7 mouse cellular contexts compared by ENCODE assay signal in genomic region chr4:95353894-95354319, GRCm38 (mm10).
DNase-seq lines count a peak whose midpoint lies in the region; ATAC-seq lines count a peak whose summit lies in the region.

No protein-coding gene starts in this region.

- H3K27me3 ChIP-seq in hindbrain, embryonic 16.5 days (replicated peaks; ENCODE audit: control insufficient read depth, insufficient read depth, low read length) = no peaks in the 10 kb centered on the region
- H3K27me3 ChIP-seq in liver, embryonic 11.5 days (replicated peaks; ENCODE audit: control insufficient read depth, insufficient read depth, low read length) = no peaks in the 10 kb centered on the region
- no peaks in the 10 kb centered on the region for H3K27me3 ChIP-seq in neural tube, embryonic 13.5 days

- no peak overlapping the region for H3K4me2 ChIP-seq in hindbrain, embryonic 16.5 days (ENCODE audit: low read length)
- no peak overlapping the region for H3K4me2 ChIP-seq in liver, embryonic 11.5 days
- no peak overlapping the region for H3K4me2 ChIP-seq in neural tube, embryonic 13.5 days

- no peak overlapping the region for H3K9ac ChIP-seq in hindbrain, embryonic 16.5 days (ENCODE audit: low read depth, low read length)
- H3K9ac ChIP-seq in liver, embryonic 11.5 days (ENCODE audit: low read depth, low read length) = no peak overlapping the region
- no peak overlapping the region for H3K9ac ChIP-seq in neural tube, embryonic 13.5 days

- 25% methylated on average over 7 of the region's 7 CpGs for WGBS in hindbrain, embryonic 16.5 days
- 32% methylated on average over 7 of the region's 7 CpGs for WGBS in liver, embryonic 11.5 days
- WGBS in neural tube, embryonic 13.5 days = 22% methylated on average over 7 of the region's 7 CpGs

- DNase-seq in CD8-positive naive resting alpha-beta T cell, adult 2 months (ENCODE audit: low read depth in 2 of 2, low spot score in 2 of 2) = peak; percentile 1 to 11
- DNase-seq in adrenal gland, postnatal 10 days = peak; percentile 49
- DNase-seq in gastrocnemius, postnatal 25 days = peak; percentile 37
- peak; percentile 40 for DNase-seq in liver, embryonic 11.5 days (ENCODE audit: low spot score)
- DNase-seq in adipocyte (ENCODE audit: low spot score) = no peak

- H3K4me3 ChIP-seq in hindbrain, embryonic 16.5 days (ENCODE audit: low read length) = no peak overlapping the region
- no peak overlapping the region for H3K4me3 ChIP-seq in liver, embryonic 11.5 days (ENCODE audit: low read depth, low read length)
- no peak overlapping the region for H3K4me3 ChIP-seq in neural tube, embryonic 13.5 days

- H3K36me3 ChIP-seq in hindbrain, embryonic 16.5 days (ENCODE audit: control insufficient read depth, insufficient read depth, low read length) = no peaks in the 10 kb centered on the region
- H3K36me3 ChIP-seq in liver, embryonic 11.5 days (ENCODE audit: control insufficient read depth, insufficient read depth, low read length) = no peaks in the 10 kb centered on the region
- no peaks in the 10 kb centered on the region for H3K36me3 ChIP-seq in neural tube, embryonic 13.5 days

- H3K9me3 ChIP-seq in hindbrain, embryonic 16.5 days (ENCODE audit: control insufficient read depth, low read length) = no peaks in the 10 kb centered on the region
- no peaks in the 10 kb centered on the region for H3K9me3 ChIP-seq in liver, embryonic 11.5 days (ENCODE audit: control insufficient read depth, low read length)
- no peaks in the 10 kb centered on the region for H3K9me3 ChIP-seq in neural tube, embryonic 13.5 days

- ATAC-seq in hindbrain, embryonic 16.5 days = peak; percentile 90
- peak; percentile 63 for ATAC-seq in liver, embryonic 11.5 days (replicated peaks; ENCODE audit: low FRiP score)
- no peak for ATAC-seq in neural tube, embryonic 13.5 days (ENCODE audit: low read depth)

- H3K4me1 ChIP-seq in hindbrain, embryonic 16.5 days (ENCODE audit: control insufficient read depth, insufficient read depth, low read depth, low read length) = no peaks in the 10 kb centered on the region; the same call in 1 of the 2 replicates
- no peaks in the 10 kb centered on the region for H3K4me1 ChIP-seq in liver, embryonic 11.5 days (replicated peaks; ENCODE audit: control insufficient read depth, insufficient read depth, low read length)
- H3K4me1 ChIP-seq in neural tube, embryonic 13.5 days (replicated peaks) = peaks cover 9% of the 10 kb centered on the region

- H3K27ac ChIP-seq in hindbrain, embryonic 16.5 days (ENCODE audit: low read depth, low read length) = no peak overlapping the region
- peak overlapping the region; percentile 66; the same call in 1 of the 2 replicates for H3K27ac ChIP-seq in liver, embryonic 11.5 days (ENCODE audit: low read depth, low read length)
- peak overlapping the region; percentile 38 for H3K27ac ChIP-seq in neural tube, embryonic 13.5 days (replicated peaks)
